Mouse (Mus musculus) MEL (cell line): ENCODE measurements around the gene Lrrn4.

ENCODE experiments used
- CTCF ChIP-seq, 3 experiments: IDR thresholded peaks in 2 of 3; conservative IDR thresholded peaks in 1 of 3; 2 replicates each; pipeline ENCODE4 v1.5.1; 2011 to 2012; ENCODE audit warnings: low read length in 3 of 3, low read depth in 2 of 3, mild to moderate bottlenecking in 2 of 3, improper control_type of control experiment in 1 of 3, inconsistent platforms in 1 of 3, mixed read lengths in 1 of 3, moderate library complexity in 1 of 3; ENCODE audit not compliant: control insufficient read depth in 1 of 3, insufficient read depth in 1 of 3, poor library complexity in 1 of 3, severe bottlenecking in 1 of 3
- ETS1 ChIP-seq: IDR thresholded peaks from 2 replicates; pipeline ENCODE4 v1.6.1; 2012; ENCODE audit warnings: low read depth, mild to moderate bottlenecking, inconsistent platforms, low read length, improper control_type of control experiment, moderate library complexity
- POLR2AphosphoS5 ChIP-seq: IDR thresholded peaks from 2 replicates; pipeline ENCODE4 v1.6.1; 2012; ENCODE audit warnings: low read depth, borderline replicate concordance, mild to moderate bottlenecking, inconsistent platforms, low read length, moderate library complexity, mixed read lengths

DNA sequence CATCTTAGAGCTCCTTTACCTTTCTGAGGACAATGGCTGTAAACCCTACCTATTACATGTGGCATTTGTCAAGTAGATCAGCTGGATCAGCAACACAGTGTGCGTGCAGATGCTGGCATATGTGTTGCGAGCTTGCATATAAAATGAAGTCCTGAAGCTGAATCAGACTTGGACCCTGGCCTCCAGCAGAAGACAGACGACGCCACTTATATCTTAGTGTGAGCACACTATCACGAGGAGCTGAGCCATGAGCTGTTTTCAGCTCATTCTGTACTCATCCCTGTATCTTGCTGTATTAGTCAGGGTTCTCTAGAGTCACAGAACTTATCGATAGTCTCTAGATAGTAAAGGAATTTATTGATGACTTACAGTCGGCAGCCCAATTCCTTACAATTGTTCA, 4.6 kb upstream of the Lrrn4 start:
- TF ChIP-seq POLR2AphosphoS5 (no peak), CTCF (IDR thresholded peaks at IDR 0.05 in 2 of 3, conservative IDR thresholded peaks at IDR 0.05 in 1 of 3; ENCODE audit: control insufficient read depth in 1 of 3, insufficient read depth in 1 of 3, low read depth in 2 of 3, low read length in 3 of 3, poor library complexity in 1 of 3, severe bottlenecking in 1 of 3) (no peak), ETS1 (no peak)
